Mouse (Mus musculus) ES-Bruce4 (cell line): ENCODE results near the gene Slc35a3.

Experiments
- CTCF ChIP-seq: IDR thresholded peaks from one replicate; pipeline ENCODE4 v1.8.1; 2011; ENCODE audit warnings: low read depth, low read length
- EP300 ChIP-seq: IDR thresholded peaks from 2 replicates; pipeline ENCODE4 v1.6.1; 2011; ENCODE audit warnings: low read depth, low read length; ENCODE audit not compliant: insufficient read depth

- TF ChIP-seq EP300 (no peak), CTCF (no peak)
These were observed 10.3 kb upstream of the Slc35a3 start for GRCm38 (mm10) chr3:116722980-116723379.
